Mouse (Mus musculus) WW6 (cell line): ENCODE measurements around the gene Vmn1r139.
"Not testable (repeated sequence)": the region's sequence is repeated elsewhere in the genome, so short reads cannot be mapped to it uniquely, and the experiment has no call there.

Source experiments
- DNase-seq: peaks from one replicate; pipeline ENCODE4 v3.0.0-alpha.2; 2013; ENCODE audit warnings: low read depth, low spot score

Gene Vmn1r139

DNA sequence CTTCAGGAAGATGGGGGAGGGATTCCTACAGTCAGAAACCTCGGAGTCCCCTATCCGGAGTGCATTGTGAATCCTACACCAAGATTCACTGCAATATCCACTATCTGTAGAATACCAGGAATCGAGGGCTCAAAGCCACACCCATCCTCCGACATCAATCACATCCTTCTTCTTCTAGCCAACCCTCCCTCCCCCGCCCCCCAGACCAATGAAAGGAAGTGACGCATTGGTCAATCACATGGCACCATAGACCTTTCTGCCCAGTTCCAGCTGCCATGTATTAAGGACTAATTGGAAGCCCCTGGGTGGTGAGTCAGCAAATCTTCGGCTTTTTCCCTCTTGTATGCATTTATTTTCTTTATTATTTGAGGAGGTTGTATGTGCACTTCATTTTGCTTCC is at the start of gene Vmn1r139:
Gene Vmn1r139 (plus strand): TSS at position 301 of the 400 bp plus-strand sequence.
- not testable (repeated sequence) for DNase-seq

DNA sequence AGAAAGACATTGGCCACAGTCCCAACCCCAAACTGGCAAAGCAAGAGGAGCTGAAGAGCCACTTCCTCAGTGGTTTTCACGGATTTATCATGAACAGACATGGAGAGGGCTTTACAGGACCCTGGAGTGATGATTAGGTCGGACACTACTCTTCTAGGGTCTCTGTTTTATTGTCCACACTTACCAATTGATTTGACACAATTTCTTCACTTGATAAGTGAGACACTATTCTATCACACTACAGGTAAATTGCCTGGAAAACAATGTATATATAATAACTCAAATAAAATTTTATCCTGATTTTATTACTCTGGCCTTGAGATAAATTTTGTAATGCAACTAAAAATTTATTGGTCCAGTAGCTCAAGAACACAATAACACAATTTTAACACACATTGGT is 40.1 kb upstream of the Vmn1r139 start, which contains the start of gene Vmn1r138:
Gene Vmn1r138 (minus strand): TSS at position 101 of the 400 bp plus-strand sequence.
- DNase-seq, result not testable (repeated sequence)

DNA sequence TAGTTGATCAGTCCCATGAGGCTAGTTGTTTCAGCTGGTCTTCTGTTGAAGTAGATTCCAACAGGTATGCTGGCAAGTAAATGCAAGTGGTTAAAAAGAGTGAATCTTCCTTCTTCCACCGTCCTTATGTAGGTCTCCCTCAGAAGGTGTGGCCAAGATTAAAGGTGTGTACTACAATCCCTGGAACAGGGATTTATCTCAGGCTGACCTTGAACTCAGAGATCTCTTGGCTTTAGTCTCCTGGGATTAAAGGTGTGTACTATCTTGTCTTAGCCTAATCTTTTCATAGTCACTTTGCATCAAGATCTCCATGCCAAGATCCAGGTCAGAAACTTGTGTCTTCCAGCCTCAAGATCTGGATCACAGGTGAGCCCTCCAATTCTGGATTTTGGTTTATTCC is 12.7 kb upstream of the Vmn1r139 start, which contains the start of gene Gm6176:
Gene Gm6176 (minus strand): TSS at position 101 of the 400 bp plus-strand sequence.
- not testable (repeated sequence) for DNase-seq

DNA sequence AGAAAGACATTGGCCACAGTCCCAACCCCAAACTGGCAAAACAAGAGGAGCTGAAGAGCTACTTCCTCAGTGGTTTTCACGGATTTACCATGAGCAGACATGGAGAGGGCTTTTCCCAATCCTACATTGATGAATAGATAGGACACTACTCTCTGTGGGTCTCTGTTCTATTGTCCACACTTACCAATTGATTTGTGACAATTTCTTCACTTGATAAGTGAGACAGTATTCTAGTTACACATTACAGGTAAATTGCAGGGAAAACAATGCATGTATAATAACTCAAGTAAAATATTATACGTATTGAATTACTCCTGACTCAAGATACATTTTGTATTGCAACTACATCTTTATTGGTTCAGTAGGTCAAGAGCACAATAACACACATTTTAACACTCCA is 49.3 kb downstream of the Vmn1r139 start, which contains the start of gene Gm16451:
Gene Gm16451 (minus strand): TSS at position 101 of the 400 bp plus-strand sequence.
- not testable (repeated sequence) for DNase-seq

DNA sequence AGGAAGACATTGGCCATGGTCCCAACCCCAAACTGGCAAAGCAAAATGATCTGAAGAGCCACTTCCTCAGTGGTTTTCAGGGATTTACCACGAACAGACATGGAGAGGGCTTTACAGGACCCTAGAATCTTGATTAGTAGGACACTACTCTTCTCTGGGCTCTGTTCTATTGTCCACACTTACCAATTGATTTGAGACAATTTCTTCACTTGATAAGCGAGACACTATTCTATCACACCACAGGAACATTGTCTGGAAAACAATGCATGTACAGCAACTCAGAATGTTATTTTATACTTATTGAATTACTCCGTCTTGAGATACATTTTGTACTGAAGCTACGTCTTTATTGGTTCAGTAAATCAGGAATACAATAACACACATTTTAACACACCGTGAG is 65.8 kb downstream of the Vmn1r139 start, which contains the start of gene Gm10666:
Gene Gm10666 (minus strand): TSS at position 101 of the 400 bp plus-strand sequence.
- not testable (repeated sequence) for DNase-seq
